Mouse (Mus musculus): ENCODE data around the gene Btbd9. TPM values are rescaled to one million over a fixed set of nuclear protein-coding genes. Genes with fewer than 3 reads are reported as not detected.

The Btbd9 gene
- total RNA-seq, 1 experiment = 28.2 TPM

- in situ Hi-C loops (cut with MboI; ENCODE audit: low sequenced_read_pairs in 2 of 2, unreplicated experiment in 2 of 2) = no loop called here
Measured at GRCm38 (mm10) chr17:30182063-30182462, 394.2 kb downstream of the Btbd9 start.

GRCm38 (mm10) chr17:30181554-30181953 lies 394.7 kb downstream of the Btbd9 start:
- DNase-seq (ENCODE audit: low read depth, low spot score) = no peak
- Histone ChIP-seq H3K4me3 (ENCODE audit: insufficient read depth in 1 of 2, low read depth in 1 of 2, low read length in 2 of 2, poor library complexity in 1 of 2, severe bottlenecking in 1 of 2) (no peak overlapping the region), H3K27ac (ENCODE audit: insufficient read depth, low read depth, low read length, poor library complexity, severe bottlenecking) (no peak overlapping the region), H3K9me3 (ENCODE audit: control insufficient read depth, insufficient read depth, low read depth, low read length) (no peaks in the 10 kb centered on the region), H3K36me3 (ENCODE audit: control insufficient read depth, insufficient read depth, low read length, poor library complexity, severe bottlenecking) (peaks cover 2% of the 10 kb centered on the region; the same call in 1 of the 2 replicates), H3K4me1 (ENCODE audit: control insufficient read depth in 2 of 2, insufficient read depth in 2 of 2, low read length in 2 of 2, poor library complexity in 1 of 2) (no peaks in the 10 kb centered on the region), H3K9ac (ENCODE audit: insufficient read depth, low read depth, low read length, poor library complexity, severe bottlenecking) (no peak overlapping the region)
- TF ChIP-seq CHD2 (IDR thresholded peaks at IDR 0.05; ENCODE audit: low read depth, low read length) (no peak), ZC3H11A (IDR thresholded peaks at IDR 0.05; ENCODE audit: borderline replicate concordance, low read depth, low read length) (no peak), MAFK (IDR thresholded peaks at IDR 0.05; ENCODE audit: insufficient read depth, low read depth, low read length) (no peak), HCFC1 (IDR thresholded peaks at IDR 0.05; ENCODE audit: borderline replicate concordance, insufficient read depth, low read length) (no peak), ZNF384 (IDR thresholded peaks at IDR 0.05; ENCODE audit: low read depth, low read length) (no peak)
- in situ Hi-C loops (cut with MboI; ENCODE audit: low sequenced_read_pairs in 2 of 2, unreplicated experiment in 2 of 2) = no loop called here

More at GRCm38 (mm10) chr17:30182063-30182462, 394.2 kb downstream of the Btbd9 start:
- Histone ChIP-seq H3K9me3 (ENCODE audit: control insufficient read depth, insufficient read depth, low read depth, low read length) (no peaks in the 10 kb centered on the region), H3K36me3 (ENCODE audit: control insufficient read depth, insufficient read depth, low read length, poor library complexity, severe bottlenecking) (peaks cover 2% of the 10 kb centered on the region; the same call in 1 of the 2 replicates), H3K9ac (ENCODE audit: insufficient read depth, low read depth, low read length, poor library complexity, severe bottlenecking) (no peak overlapping the region), H3K27ac (ENCODE audit: insufficient read depth, low read depth, low read length, poor library complexity, severe bottlenecking) (no peak overlapping the region), H3K4me3 (ENCODE audit: insufficient read depth in 1 of 2, low read depth in 1 of 2, low read length in 2 of 2, poor library complexity in 1 of 2, severe bottlenecking in 1 of 2) (no peak overlapping the region), H3K4me1 (ENCODE audit: control insufficient read depth in 2 of 2, insufficient read depth in 2 of 2, low read length in 2 of 2, poor library complexity in 1 of 2) (0 out of 4 replicates have a peak, but pooled peaks cover 0 to 2% of the 10 kb centered on the region in 2 experiments)
- no peak for DNase-seq (ENCODE audit: low read depth, low spot score)
- TF ChIP-seq MAFK (IDR thresholded peaks at IDR 0.05; ENCODE audit: insufficient read depth, low read depth, low read length) (no peak), HCFC1 (IDR thresholded peaks at IDR 0.05; ENCODE audit: borderline replicate concordance, insufficient read depth, low read length) (no peak), ZNF384 (IDR thresholded peaks at IDR 0.05; ENCODE audit: low read depth, low read length) (no peak), ZC3H11A (IDR thresholded peaks at IDR 0.05; ENCODE audit: borderline replicate concordance, low read depth, low read length) (no peak), CHD2 (IDR thresholded peaks at IDR 0.05; ENCODE audit: low read depth, low read length) (no peak)

GRCm38 (mm10) chr17:30180197-30180596 lies 396.1 kb downstream of the Btbd9 start:
- TF ChIP-seq ZNF384 (IDR thresholded peaks at IDR 0.05; ENCODE audit: low read depth, low read length) = no peak
- Histone ChIP-seq H3K36me3 (ENCODE audit: control insufficient read depth, insufficient read depth, low read length, poor library complexity, severe bottlenecking) (peaks cover 2% of the 10 kb centered on the region; the same call in 1 of the 2 replicates), H3K4me1 (ENCODE audit: control insufficient read depth in 2 of 2, insufficient read depth in 2 of 2, low read length in 2 of 2, poor library complexity in 1 of 2) (no peaks in the 10 kb centered on the region), H3K4me3 (ENCODE audit: insufficient read depth in 1 of 2, low read depth in 1 of 2, low read length in 2 of 2, poor library complexity in 1 of 2, severe bottlenecking in 1 of 2) (no peak overlapping the region), H3K27ac (ENCODE audit: insufficient read depth, low read depth, low read length, poor library complexity, severe bottlenecking) (no peak overlapping the region), H3K9me3 (ENCODE audit: control insufficient read depth, insufficient read depth, low read depth, low read length) (no peaks in the 10 kb centered on the region), H3K9ac (ENCODE audit: insufficient read depth, low read depth, low read length, poor library complexity, severe bottlenecking) (no peak overlapping the region)
- no peak for DNase-seq (ENCODE audit: low read depth, low spot score)
- in situ Hi-C loops (cut with MboI; ENCODE audit: low sequenced_read_pairs in 2 of 2, unreplicated experiment in 2 of 2) = no loop called here

GRCm38 (mm10) chr17:30178402-30178801 lies 397.9 kb downstream of the Btbd9 start:
- H3K4me3 ChIP-seq (ENCODE audit: insufficient read depth in 1 of 2, low read depth in 1 of 2, low read length in 2 of 2, poor library complexity in 1 of 2, severe bottlenecking in 1 of 2) = no peak overlapping the region
- H3K4me1 ChIP-seq (ENCODE audit: control insufficient read depth in 2 of 2, insufficient read depth in 2 of 2, low read length in 2 of 2, poor library complexity in 1 of 2) = no peaks in the 10 kb centered on the region
- no peaks in the 10 kb centered on the region for H3K9me3 ChIP-seq (ENCODE audit: control insufficient read depth, insufficient read depth, low read depth, low read length)
- no peak for DNase-seq (ENCODE audit: low read depth, low spot score)
- TF ChIP-seq HCFC1 (IDR thresholded peaks at IDR 0.05; ENCODE audit: borderline replicate concordance, insufficient read depth, low read length) = no peak
- TF ChIP-seq ZNF384 (IDR thresholded peaks at IDR 0.05; ENCODE audit: low read depth, low read length) = no peak
- TF ChIP-seq ZC3H11A (IDR thresholded peaks at IDR 0.05; ENCODE audit: borderline replicate concordance, low read depth, low read length) = no peak
- no peak for TF ChIP-seq MAFK (IDR thresholded peaks at IDR 0.05; ENCODE audit: insufficient read depth, low read depth, low read length)
- TF ChIP-seq CHD2 (IDR thresholded peaks at IDR 0.05; ENCODE audit: low read depth, low read length) = no peak
- H3K9ac ChIP-seq (ENCODE audit: insufficient read depth, low read depth, low read length, poor library complexity, severe bottlenecking) = no peak overlapping the region
- H3K27ac ChIP-seq (ENCODE audit: insufficient read depth, low read depth, low read length, poor library complexity, severe bottlenecking) = no peak overlapping the region
- H3K36me3 ChIP-seq (ENCODE audit: control insufficient read depth, insufficient read depth, low read length, poor library complexity, severe bottlenecking) = peaks cover 2% of the 10 kb centered on the region; the same call in 1 of the 2 replicates
- in situ Hi-C loops (cut with MboI; ENCODE audit: low sequenced_read_pairs in 2 of 2, unreplicated experiment in 2 of 2) = no loop called here

- H3K9ac ChIP-seq (ENCODE audit: insufficient read depth, low read depth, low read length, poor library complexity, severe bottlenecking) = no peak overlapping the region
- no peak overlapping the region for H3K27ac ChIP-seq (ENCODE audit: insufficient read depth, low read depth, low read length, poor library complexity, severe bottlenecking)
- no peak overlapping the region for H3K4me3 ChIP-seq (ENCODE audit: insufficient read depth in 1 of 2, low read depth in 1 of 2, low read length in 2 of 2, poor library complexity in 1 of 2, severe bottlenecking in 1 of 2)
- H3K9me3 ChIP-seq (ENCODE audit: control insufficient read depth, insufficient read depth, low read depth, low read length) = no peaks in the 10 kb centered on the region
- H3K36me3 ChIP-seq (ENCODE audit: control insufficient read depth, insufficient read depth, low read length, poor library complexity, severe bottlenecking) = peaks cover 2% of the 10 kb centered on the region; the same call in 1 of the 2 replicates
- no peak for TF ChIP-seq ZNF384 (IDR thresholded peaks at IDR 0.05; ENCODE audit: low read depth, low read length)
- no peak for TF ChIP-seq HCFC1 (IDR thresholded peaks at IDR 0.05; ENCODE audit: borderline replicate concordance, insufficient read depth, low read length)
- in situ Hi-C loops (cut with MboI; ENCODE audit: low sequenced_read_pairs in 2 of 2, unreplicated experiment in 2 of 2) = no loop called here
- no peak for DNase-seq (ENCODE audit: low read depth, low spot score)
- no peaks in the 10 kb centered on the region for H3K4me1 ChIP-seq (ENCODE audit: control insufficient read depth in 2 of 2, insufficient read depth in 2 of 2, low read length in 2 of 2, poor library complexity in 1 of 2)
Measured at GRCm38 (mm10) chr17:30177435-30177834, 398.9 kb downstream of the Btbd9 start.

Other genes starting within 250 kb of the Btbd9 start
- 19.5 and 28.0 TPM in 2 replicates for gene Dnah8, start 47.9 kb upstream of the Btbd9 start, total RNA-seq (2012; rRNA removed)
- gene Glo1, start 50.4 kb upstream of the Btbd9 start, total RNA-seq (2012; rRNA removed) = 283 and 284 TPM in 2 replicates